Mouse (Mus musculus) testis, adult 2 months (tissue): ENCODE measurements at regions not wholly inside any gene's neighbourhood (a gene's known extent, or its start where the extent isn't known, plus 50 kb on each side); places are given as distances from the start of the nearest gene placed in this dataset.

ENCODE experiments used
- H3K27ac ChIP-seq: fragments of 200-500 bp; 2 replicates; pipeline ENCODE4 v1.5.1; 2012; ENCODE audit warnings: low read depth, low read length; ENCODE audit not compliant: control insufficient read depth, insufficient read depth
- H3K27me3 ChIP-seq: fragments of 200-500 bp; 2 replicates; pipeline ENCODE4 v1.6.1; 2012; ENCODE audit warnings: mild to moderate bottlenecking, low read length, moderate library complexity; ENCODE audit not compliant: control insufficient read depth, insufficient read depth
- H3K36me3 ChIP-seq: fragments of 200-500 bp; 2 replicates; pipeline ENCODE4 v1.6.1; 2012; ENCODE audit warnings: mild to moderate bottlenecking, low read length; ENCODE audit not compliant: control insufficient read depth, insufficient read depth
- H3K4me1 ChIP-seq: fragments of 200-500 bp; 2 replicates; pipeline ENCODE4 v1.6.1; 2012; ENCODE audit warnings: low read length; ENCODE audit not compliant: control insufficient read depth, insufficient read depth
- H3K4me3 ChIP-seq: fragments of 200-500 bp; 2 replicates; pipeline ENCODE4 v1.5.1; 2012; ENCODE audit warnings: low read depth, mild to moderate bottlenecking, low read length, moderate library complexity, mixed read lengths; ENCODE audit not compliant: control insufficient read depth
- CTCF ChIP-seq: fragments of 200-500 bp; IDR thresholded peaks from 2 replicates; pipeline ENCODE4 v1.5.1; 2012; ENCODE audit warnings: low read depth, mild to moderate bottlenecking, inconsistent platforms, low read length, moderate library complexity; ENCODE audit not compliant: control insufficient read depth, insufficient read depth, insufficient replicate concordance
- POLR2A ChIP-seq: fragments of 200-500 bp; IDR thresholded peaks from 2 replicates; pipeline ENCODE4 v1.6.1; 2012; ENCODE audit warnings: low read depth, mild to moderate bottlenecking, inconsistent platforms, low read length, moderate library complexity; ENCODE audit not compliant: control insufficient read depth

- Histone ChIP-seq H3K36me3 (no peaks in the 10 kb centered on the region), H3K4me1 (no peaks in the 10 kb centered on the region), H3K27ac (no peak overlapping the region), H3K27me3 (no peaks in the 10 kb centered on the region), H3K4me3 (no peak overlapping the region)
- TF ChIP-seq CTCF (no peak), POLR2A (no peak)
Measured at GRCm38 (mm10) chr5:106162981-106163653, 286.8 kb downstream of the Zfp326 start.

- H3K27ac ChIP-seq = no peak overlapping the region
- no peaks in the 10 kb centered on the region for H3K4me1 ChIP-seq
- no peak overlapping the region for H3K4me3 ChIP-seq
- H3K36me3 ChIP-seq = no peaks in the 10 kb centered on the region
- H3K27me3 ChIP-seq = no peaks in the 10 kb centered on the region
- no peak for TF ChIP-seq POLR2A
- TF ChIP-seq CTCF = no peak
Measured at GRCm38 (mm10) chr5:106139109-106139508, 262.7 kb downstream of the Zfp326 start.

GRCm38 (mm10) chr5:106122928-106123327 is 246.6 kb downstream of the Zfp326 start:
- Histone ChIP-seq H3K4me3 (no peak overlapping the region), H3K27ac (no peak overlapping the region), H3K27me3 (no peaks in the 10 kb centered on the region), H3K4me1 (no peaks in the 10 kb centered on the region), H3K36me3 (no peaks in the 10 kb centered on the region)
- TF ChIP-seq POLR2A = no peak
- no peak for TF ChIP-seq CTCF

- TF ChIP-seq CTCF (no peak), POLR2A (no peak)
- no peaks in the 10 kb centered on the region for H3K4me1 ChIP-seq
- no peaks in the 10 kb centered on the region for H3K27me3 ChIP-seq
- no peak overlapping the region for H3K4me3 ChIP-seq
- H3K27ac ChIP-seq = no peak overlapping the region
- H3K36me3 ChIP-seq = no peaks in the 10 kb centered on the region
Measured at GRCm38 (mm10) chr5:106119584-106119983, 243.2 kb downstream of the Zfp326 start.

GRCm38 (mm10) chr5:106113186-106113585 is 236.8 kb downstream of the Zfp326 start:
- peak overlapping the region; percentile 6; the same call in 1 of the 2 replicates for H3K4me3 ChIP-seq
- no peak overlapping the region for H3K27ac ChIP-seq
- H3K4me1 ChIP-seq = no peaks in the 10 kb centered on the region
- no peaks in the 10 kb centered on the region for H3K36me3 ChIP-seq
- no peak for TF ChIP-seq CTCF
- no peak for TF ChIP-seq POLR2A
- H3K27me3 ChIP-seq = no peaks in the 10 kb centered on the region

GRCm38 (mm10) chr5:106108474-106108971 is 232.2 kb downstream of the Zfp326 start:
- Histone ChIP-seq H3K4me1 (no peaks in the 10 kb centered on the region), H3K27me3 (no peaks in the 10 kb centered on the region), H3K4me3 (no peak overlapping the region), H3K36me3 (no peaks in the 10 kb centered on the region), H3K27ac (no peak overlapping the region)
- TF ChIP-seq CTCF (no peak), POLR2A (no peak)

- no peak overlapping the region for H3K27ac ChIP-seq
- H3K27me3 ChIP-seq = no peaks in the 10 kb centered on the region
- H3K4me1 ChIP-seq = no peaks in the 10 kb centered on the region
- no peak for TF ChIP-seq POLR2A
- no peak for TF ChIP-seq CTCF
- no peaks in the 10 kb centered on the region for H3K36me3 ChIP-seq
- no peak overlapping the region for H3K4me3 ChIP-seq
Measured at GRCm38 (mm10) chr5:106102255-106102654, 225.9 kb downstream of the Zfp326 start.
